Mouse (Mus musculus) intestine, embryonic 14.5 days (tissue): ENCODE measurements around the gene Sypl. TPM values are rescaled to one million over a fixed set of nuclear protein-coding genes. Genes with fewer than 3 reads are reported as not detected.

Source experiments
- ATAC-seq: fragments of 200-750 bp; cut with Nextera tagmentation; replicated peaks from 2 replicates; pipeline ENCODE4 v1.8.0; 2017; ENCODE audit warnings: low read depth, moderate number of reproducible peaks, moderate TSS enrichment, moderate library complexity; ENCODE audit not compliant: low FRiP score, low TSS enrichment
- DNase-seq: peaks from one replicate; pipeline ENCODE4 v3.0.0-alpha.2; 2018; ENCODE audit warnings: low spot score
- H3K27ac ChIP-seq: fragments of 300-500 bp; sonication (generic); 2 replicates; pipeline ENCODE4 v1.5.1; 2014; ENCODE audit warnings: low read depth, mild to moderate bottlenecking, control low read depth
- H3K27me3 ChIP-seq: fragments of 300-500 bp; sonication (generic); replicated peaks from 2 replicates; pipeline ENCODE4 v1.6.1; 2014; ENCODE audit warnings: low read length, control low read depth; ENCODE audit not compliant: control insufficient read depth, insufficient read depth
- H3K36me3 ChIP-seq: fragments of 300-500 bp; sonication (generic); 2 replicates; pipeline ENCODE4 v1.6.1; 2014; ENCODE audit warnings: low read length, control low read depth; ENCODE audit not compliant: control insufficient read depth, insufficient read depth
- H3K4me1 ChIP-seq: fragments of 300-500 bp; sonication (generic); replicated peaks from 2 replicates; pipeline ENCODE4 v1.6.1; 2014; ENCODE audit warnings: low read length, control low read depth, mixed read lengths; ENCODE audit not compliant: control insufficient read depth, insufficient read depth
- H3K4me2 ChIP-seq: fragments of 300-500 bp; sonication (generic); 2 replicates; pipeline ENCODE4 v1.6.1; 2014; ENCODE audit warnings: low read length
- H3K4me3 ChIP-seq: fragments of 300-500 bp; sonication (generic); 2 replicates; pipeline ENCODE4 v1.5.1; 2014; ENCODE audit warnings: low read depth, low read length, control low read depth, mixed read lengths
- H3K9ac ChIP-seq: fragments of 300-500 bp; sonication (generic); 2 replicates; pipeline ENCODE4 v1.6.1; 2014; ENCODE audit warnings: mild to moderate bottlenecking, low read length
- H3K9me3 ChIP-seq: fragments of 300-500 bp; sonication (generic); 2 replicates; pipeline ENCODE4 v1.6.1; 2016; ENCODE audit warnings: low read length, control low read depth; ENCODE audit not compliant: control insufficient read depth
- WGBS: fragments of 180-500 bp; shearing (Covaris S2); extraction: QIAGEN DNeasy Blood & Tissue Kit; methylation state at CpG from one replicate; pipeline ENCODE4 v1.1.7; 2014; 5-methylcytosine and 5-hydroxymethylcytosine counted together
- polyA plus RNA-seq: library from polyadenylated mRNA; unstranded; fragments of >200 nt; fragmentation: Nextera tagmentation; extraction: Ambion mirVana; gene quantifications from 2 replicates; pipeline ENCODE4 v1.2.1, GENCODE M21; 2014

The Sypl gene
- polyA plus RNA-seq, 1 experiment from 2014 or later, result 129 TPM

DNA sequence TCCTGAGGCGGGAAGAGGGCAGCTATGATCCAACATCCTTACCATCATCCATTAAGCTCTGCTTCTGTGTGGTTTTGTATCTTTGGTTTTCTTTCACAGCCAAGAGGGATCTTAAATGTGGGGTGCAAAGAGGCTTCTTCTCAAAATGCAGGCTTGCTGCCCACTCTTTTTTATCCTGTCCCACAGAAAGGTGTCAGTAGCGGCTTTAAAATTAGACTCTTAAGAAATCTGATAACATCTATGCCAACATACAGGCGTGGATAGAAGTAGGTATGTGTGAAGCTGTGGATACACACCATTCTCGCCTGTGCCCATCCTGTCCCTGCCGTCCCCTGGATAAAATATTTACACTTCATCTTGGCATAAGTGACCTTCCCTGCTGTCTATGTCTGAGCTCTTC lies 34.2 kb upstream of the Sypl start:
- Histone ChIP-seq H3K27ac (no peak overlapping the region), H3K4me3 (no peak overlapping the region), H3K9me3 (no peaks in the 10 kb centered on the region), H3K4me2 (no peak overlapping the region), H3K27me3 (no peaks in the 10 kb centered on the region), H3K4me1 (no peaks in the 10 kb centered on the region), H3K9ac (no peak overlapping the region), H3K36me3 (no peaks in the 10 kb centered on the region)
- no peak for DNase-seq
- 78% methylated on average over 5 of the region's 5 CpGs for WGBS
- ATAC-seq, result no peak

DNA sequence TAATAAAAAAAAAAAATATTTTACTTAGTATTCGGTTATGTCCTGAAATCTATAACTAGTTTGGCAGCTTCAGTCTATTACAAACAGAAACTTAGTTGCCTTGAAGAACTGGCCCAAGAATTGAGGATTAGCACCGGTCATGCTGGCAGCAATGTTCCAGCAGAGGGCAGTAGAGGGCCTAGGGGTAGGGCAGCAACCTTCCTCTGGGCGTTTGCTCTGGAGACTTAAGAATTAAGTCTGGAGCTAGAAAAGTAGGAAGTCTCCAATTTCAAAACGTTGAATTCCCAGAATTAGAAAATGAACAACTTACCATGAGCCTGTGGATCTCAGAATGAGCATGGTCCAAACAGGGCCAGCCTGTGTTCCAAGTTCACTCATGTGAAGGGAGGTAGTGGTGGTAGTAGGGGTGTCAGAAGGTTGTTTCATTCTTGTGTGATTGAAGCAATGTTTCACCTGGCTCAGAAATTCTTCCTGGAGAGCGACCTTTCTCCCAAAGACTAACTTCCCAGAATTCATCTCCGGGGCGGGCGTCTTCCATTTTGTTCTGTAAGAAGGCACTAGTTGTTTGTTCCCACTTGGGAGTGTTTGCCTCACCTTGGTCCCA lies 33.4 kb upstream of the Sypl start:
- H3K4me1 ChIP-seq, result no peaks in the 10 kb centered on the region
- no peaks in the 10 kb centered on the region for H3K36me3 ChIP-seq
- peak; percentile 62 for DNase-seq
- no peak overlapping the region for H3K27ac ChIP-seq
- 68% methylated on average over 8 of the region's 8 CpGs for WGBS
- H3K4me3 ChIP-seq, result no peak overlapping the region
- H3K4me2 ChIP-seq, result no peak overlapping the region
- H3K27me3 ChIP-seq, result no peaks in the 10 kb centered on the region
- no peaks in the 10 kb centered on the region for H3K9me3 ChIP-seq
- ATAC-seq, result no peak
- no peak overlapping the region for H3K9ac ChIP-seq

DNA sequence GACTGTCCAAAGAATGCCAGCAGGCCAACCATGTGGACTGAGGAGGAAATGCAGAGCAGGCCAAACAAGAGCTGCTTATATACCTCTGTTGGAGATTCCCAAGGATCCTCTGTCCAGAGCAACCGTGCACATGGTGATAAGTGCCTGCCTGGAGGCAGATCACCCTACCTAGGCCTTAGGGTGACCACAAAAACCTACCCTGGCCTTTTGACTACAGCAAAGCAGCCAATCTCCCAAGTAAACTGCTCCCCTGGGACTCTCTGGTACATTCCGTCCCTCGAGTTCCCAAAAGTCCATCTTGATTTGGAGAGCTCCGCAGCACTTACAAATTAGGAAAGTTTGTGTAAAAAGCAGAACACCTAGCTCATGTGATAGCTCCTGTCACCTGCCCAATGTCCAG lies 32.6 kb upstream of the Sypl start:
- Histone ChIP-seq H3K4me1 (no peaks in the 10 kb centered on the region; the same call in 1 of the 2 replicates), H3K27me3 (no peaks in the 10 kb centered on the region), H3K36me3 (no peaks in the 10 kb centered on the region), H3K27ac (no peak overlapping the region), H3K4me3 (no peak overlapping the region), H3K4me2 (no peak overlapping the region), H3K9me3 (no peaks in the 10 kb centered on the region), H3K9ac (no peak overlapping the region)
- no peak for ATAC-seq
- 78% methylated on average over 4 of the region's 4 CpGs for WGBS
- no peak for DNase-seq

DNA sequence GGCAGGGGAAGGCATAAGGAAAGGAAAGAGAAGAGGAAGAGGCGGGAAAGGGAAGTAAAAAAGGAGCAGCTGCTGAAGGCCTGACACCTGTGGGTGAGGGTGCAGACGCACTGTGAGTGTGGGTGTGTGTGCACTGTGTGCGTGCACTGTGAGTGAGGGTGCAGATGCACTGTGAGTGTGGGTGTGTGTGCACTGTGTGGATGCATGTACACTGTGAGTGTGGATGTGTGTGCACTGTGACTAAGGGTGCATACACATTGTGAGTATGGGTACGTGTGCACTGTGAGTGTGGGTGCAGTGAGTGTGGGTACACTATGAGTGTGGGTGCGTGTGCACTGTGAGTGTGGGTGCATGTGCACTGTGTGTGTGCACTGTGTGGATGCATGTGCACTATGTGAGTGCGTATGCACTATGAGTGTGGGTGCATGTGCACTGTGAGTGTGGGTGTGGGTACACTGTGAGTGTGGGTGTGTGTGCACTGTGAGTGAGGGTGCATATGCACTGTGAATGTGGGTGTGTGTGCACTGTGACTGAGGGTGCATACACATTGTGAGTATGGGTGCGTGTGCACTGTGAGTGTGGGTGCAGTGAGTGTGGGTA lies 32.1 kb upstream of the Sypl start:
- Histone ChIP-seq H3K27me3 (no peaks in the 10 kb centered on the region), H3K4me1 (peaks cover 3% of the 10 kb centered on the region), H3K4me2 (no peak overlapping the region), H3K27ac (no peak overlapping the region), H3K9me3 (no peaks in the 10 kb centered on the region), H3K36me3 (no peaks in the 10 kb centered on the region), H3K9ac (no peak overlapping the region), H3K4me3 (no peak overlapping the region)
- 93% methylated on average over 7 of the region's 7 CpGs for WGBS
- DNase-seq (no peak), ATAC-seq (peak; percentile 51; the same call in 1 of the 2 replicates)

DNA sequence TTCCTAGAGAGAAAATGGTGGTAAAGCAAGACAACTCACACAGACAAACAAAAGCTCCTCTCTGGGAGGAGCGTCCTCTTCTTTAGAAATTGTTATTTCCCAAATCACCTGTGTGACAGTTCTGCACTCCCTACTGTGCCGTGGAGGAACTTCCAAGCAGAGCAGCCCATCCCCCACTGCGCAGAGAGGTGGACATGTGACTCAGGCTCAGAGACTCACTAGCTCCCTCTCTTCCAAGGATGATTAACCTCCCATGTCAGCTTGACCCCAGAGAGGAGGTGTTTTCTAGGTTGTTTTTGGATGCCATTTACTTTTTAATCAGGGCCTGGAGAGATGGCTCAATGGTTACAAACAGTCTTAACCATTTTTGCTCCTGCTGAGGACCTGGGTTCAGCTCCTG lies 29.4 kb upstream of the Sypl start:
- WGBS, result 36% methylated on average over 3 of the region's 3 CpGs

DNA sequence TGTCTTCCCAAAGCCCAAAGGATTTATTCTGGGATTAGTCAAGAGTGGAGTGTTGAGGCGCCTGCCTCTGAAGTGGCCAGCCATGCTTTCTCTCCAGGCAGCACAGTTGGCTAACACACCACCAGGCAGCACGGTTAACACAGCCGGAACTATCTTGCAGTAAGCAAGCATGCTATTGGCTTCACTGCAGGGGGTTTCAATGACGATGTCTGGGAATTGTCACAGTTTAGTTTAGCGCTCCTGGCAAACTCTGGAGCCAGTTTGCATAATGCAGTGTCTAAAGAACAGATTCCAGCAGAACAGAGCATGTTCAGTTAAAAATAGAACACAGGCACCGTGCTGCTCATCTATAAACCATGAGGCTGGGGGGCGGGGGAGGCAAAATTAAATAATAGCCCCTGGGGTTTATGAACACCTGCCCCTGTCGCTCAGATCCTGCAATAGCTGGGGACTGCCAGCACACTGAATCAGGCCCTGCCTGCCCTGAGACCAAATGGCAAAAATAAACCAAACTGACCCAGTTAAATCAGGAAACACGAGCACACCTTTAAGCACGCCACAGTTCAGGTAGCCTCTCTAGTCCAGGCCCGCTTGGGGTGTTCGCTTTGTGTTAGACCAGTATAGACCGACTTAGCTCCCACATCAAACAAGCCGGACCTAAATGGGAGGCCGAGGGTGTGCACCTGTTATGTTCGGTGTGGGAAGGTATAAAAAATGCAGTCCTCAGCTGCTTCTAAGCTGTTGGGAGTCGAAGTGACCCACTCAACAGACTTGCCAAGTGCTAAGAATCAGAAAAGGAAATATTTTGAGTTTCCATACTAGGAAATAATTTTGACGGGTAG lies 27.1 kb upstream of the Sypl start:
- no peak overlapping the region for H3K9ac ChIP-seq
- DNase-seq, result peak; percentile 52
- H3K4me3 ChIP-seq, result no peak overlapping the region
- ATAC-seq, result peak; percentile 49
- H3K27ac ChIP-seq, result peak overlapping the region; percentile 33; the same call in 1 of the 2 replicates
- H3K36me3 ChIP-seq, result no peaks in the 10 kb centered on the region
- H3K27me3 ChIP-seq, result no peaks in the 10 kb centered on the region
- 45% methylated on average over 18 of the region's 18 CpGs for WGBS
- H3K9me3 ChIP-seq, result no peaks in the 10 kb centered on the region
- no peak overlapping the region for H3K4me2 ChIP-seq
- H3K4me1 ChIP-seq, result peaks cover 6% of the 10 kb centered on the region

More for the DNA sequence above, 29.4 kb upstream of the Sypl start:
- no peak for DNase-seq
- H3K27me3 ChIP-seq, result no peaks in the 10 kb centered on the region
- H3K4me1 ChIP-seq, result peaks cover 6% of the 10 kb centered on the region
- no peak for ATAC-seq
- no peak overlapping the region for H3K9ac ChIP-seq
- no peaks in the 10 kb centered on the region for H3K36me3 ChIP-seq
- no peak overlapping the region for H3K27ac ChIP-seq
- no peaks in the 10 kb centered on the region for H3K9me3 ChIP-seq
- H3K4me3 ChIP-seq, result no peak overlapping the region
- H3K4me2 ChIP-seq, result no peak overlapping the region

DNA sequence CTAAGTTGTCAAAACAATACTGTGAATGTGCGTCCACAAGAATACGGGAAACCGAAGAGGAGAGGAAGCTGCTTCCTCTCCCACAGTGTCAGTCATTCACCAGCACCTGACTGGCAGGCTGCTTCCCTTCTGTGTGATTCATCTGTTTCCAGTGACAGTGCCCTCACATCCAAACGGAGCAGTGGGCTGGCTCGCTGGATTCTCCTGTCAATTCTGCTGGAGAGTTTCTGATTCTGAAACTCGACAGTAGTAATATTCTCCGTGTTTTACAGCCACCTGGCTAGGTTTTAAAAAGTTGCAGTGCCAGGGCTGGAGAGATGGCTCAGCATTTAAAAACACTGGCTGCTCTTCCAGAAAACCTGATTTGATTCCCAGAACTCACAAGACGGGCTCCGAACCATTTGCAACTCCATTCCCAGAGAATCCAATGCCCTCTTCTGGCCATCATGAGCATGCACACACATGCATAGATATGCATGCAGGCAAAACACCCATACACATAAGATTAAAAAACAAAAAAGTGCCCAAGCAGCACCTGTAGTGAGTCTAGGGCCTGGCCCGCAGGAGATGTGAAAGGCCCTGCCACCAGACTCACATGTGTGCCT lies 26.4 kb upstream of the Sypl start:
- Histone ChIP-seq H3K36me3 (no peaks in the 10 kb centered on the region), H3K9me3 (no peaks in the 10 kb centered on the region), H3K4me3 (no peak overlapping the region), H3K9ac (no peak overlapping the region), H3K4me1 (peaks cover 6% of the 10 kb centered on the region), H3K4me2 (no peak overlapping the region), H3K27ac (no peak overlapping the region), H3K27me3 (no peaks in the 10 kb centered on the region)
- DNase-seq (no peak), ATAC-seq (no peak)
- WGBS, result 80% methylated on average over 10 of the region's 10 CpGs

DNA sequence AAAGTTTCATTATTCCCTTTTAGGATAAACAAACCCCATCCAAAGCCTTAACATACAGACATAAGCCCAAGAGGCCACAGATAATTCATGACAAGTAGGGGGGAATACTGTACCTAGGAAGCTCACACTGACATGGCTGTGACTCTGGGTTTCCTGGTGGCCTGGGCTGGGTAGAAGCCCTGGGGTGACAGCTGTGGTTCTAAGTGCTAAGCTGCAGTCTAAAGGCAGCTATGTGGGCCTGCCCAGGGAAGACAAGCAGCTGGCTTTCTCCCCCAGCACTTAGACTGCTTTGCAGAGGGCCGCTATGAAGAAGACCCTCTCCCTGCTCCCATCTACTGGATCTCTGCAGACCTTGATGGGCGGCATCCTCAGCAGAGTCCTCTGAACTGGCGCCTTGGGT lies 25.5 kb upstream of the Sypl start:
- H3K9me3 ChIP-seq, result no peaks in the 10 kb centered on the region
- 72% methylated on average over 3 of the region's 3 CpGs for WGBS

More for the DNA sequence above, 25.5 kb upstream of the Sypl start:
- Histone ChIP-seq H3K4me2 (no peak overlapping the region), H3K27ac (no peak overlapping the region), H3K27me3 (no peaks in the 10 kb centered on the region), H3K9ac (no peak overlapping the region), H3K4me1 (peaks cover 6% of the 10 kb centered on the region), H3K4me3 (no peak overlapping the region), H3K36me3 (no peaks in the 10 kb centered on the region)
- no peak for ATAC-seq
- DNase-seq, result peak; percentile 44
